Mouse (Mus musculus): ENCODE measurements around the gene Mfsd14b. TPM values are rescaled to one million over a fixed set of nuclear protein-coding genes. Genes with fewer than 3 reads are reported as not detected.

Mfsd14b gene
- polyA plus RNA-seq, 1 experiment from 2014 or later: 30.4 TPM

DNA sequence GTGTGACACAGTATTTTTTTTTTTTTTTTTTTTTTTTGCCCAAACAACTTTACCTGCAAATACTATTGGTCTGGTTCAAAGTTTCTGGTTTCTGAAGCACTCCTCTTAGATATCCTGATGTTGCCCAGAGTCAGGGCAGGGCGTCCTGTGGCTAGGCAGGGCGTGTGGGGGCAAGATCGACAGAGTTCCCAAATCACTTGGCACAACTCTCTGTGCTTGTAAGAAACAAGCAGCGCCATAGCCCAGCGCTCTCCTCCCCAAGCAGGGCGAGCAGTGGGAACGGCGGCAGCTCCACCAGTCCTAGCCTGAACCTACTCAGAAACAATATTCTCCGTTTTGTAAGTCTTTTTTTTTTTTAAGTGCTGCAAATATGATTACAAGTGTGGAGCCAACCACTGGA, 12.1 kb downstream of the Mfsd14b start:
- WGBS: 96% methylated on average over 9 of the region's 9 CpGs
- Histone ChIP-seq H3K4me3 (ENCODE audit: low read depth, low read length) (no peak overlapping the region), H3K4me1 (ENCODE audit: control insufficient read depth, insufficient read depth, low read length) (no peaks in the 10 kb centered on the region), H3K36me3 (ENCODE audit: control insufficient read depth, insufficient read depth, low read length) (peaks cover 4% of the 10 kb centered on the region; the same call in 1 of the 2 replicates), H3K9ac (ENCODE audit: low read depth, low read length) (no peak overlapping the region), H3K27me3 (ENCODE audit: control insufficient read depth, insufficient read depth, low read depth, low read length) (no peaks in the 10 kb centered on the region), H3K27ac (ENCODE audit: low read length) (no peak overlapping the region), H3K9me3 (replicated peaks; ENCODE audit: control insufficient read depth, low read length, poor library complexity, severe bottlenecking) (peaks cover 12% of the 10 kb centered on the region; the same call in 1 of the 2 replicates), H3K4me2 (ENCODE audit: low read length) (no peak overlapping the region)
- no peak for ATAC-seq

DNA sequence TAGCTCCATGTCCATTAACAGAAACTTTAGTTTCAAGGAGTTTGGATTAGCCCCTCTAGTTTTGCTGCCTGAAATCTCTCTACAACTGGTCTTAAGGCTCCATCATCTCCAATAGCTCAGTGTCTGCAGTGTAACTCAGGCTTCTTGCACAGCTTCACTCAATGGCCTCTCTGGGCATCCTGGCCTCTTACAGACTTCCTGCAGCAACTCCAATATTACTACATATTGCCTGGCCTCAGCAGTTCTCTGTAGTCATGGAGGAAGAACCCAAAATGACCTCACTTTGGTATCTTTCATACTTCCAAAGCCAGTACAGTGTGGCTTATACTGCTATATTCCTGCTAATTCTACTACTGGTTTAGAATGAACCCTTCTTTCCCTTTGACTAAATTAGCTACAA, 15.8 kb downstream of the Mfsd14b start:
- peaks cover 10% of the 10 kb centered on the region for H3K36me3 ChIP-seq (ENCODE audit: control insufficient read depth, insufficient read depth, low read length)
- H3K27me3 ChIP-seq (ENCODE audit: control insufficient read depth, insufficient read depth, low read depth, low read length): no peaks in the 10 kb centered on the region
- no peaks in the 10 kb centered on the region for H3K4me1 ChIP-seq (ENCODE audit: control insufficient read depth, insufficient read depth, low read length)
- no peak overlapping the region for H3K4me3 ChIP-seq (ENCODE audit: low read depth, low read length)
- no peak overlapping the region for H3K9ac ChIP-seq (ENCODE audit: low read depth, low read length)
- no peak overlapping the region for H3K4me2 ChIP-seq (ENCODE audit: low read length)
- ATAC-seq: no peak
- H3K27ac ChIP-seq (ENCODE audit: low read length): no peak overlapping the region
- H3K9me3 ChIP-seq (replicated peaks; ENCODE audit: control insufficient read depth, low read length, poor library complexity, severe bottlenecking): peaks cover 6% of the 10 kb centered on the region; the same call in 1 of the 2 replicates

DNA sequence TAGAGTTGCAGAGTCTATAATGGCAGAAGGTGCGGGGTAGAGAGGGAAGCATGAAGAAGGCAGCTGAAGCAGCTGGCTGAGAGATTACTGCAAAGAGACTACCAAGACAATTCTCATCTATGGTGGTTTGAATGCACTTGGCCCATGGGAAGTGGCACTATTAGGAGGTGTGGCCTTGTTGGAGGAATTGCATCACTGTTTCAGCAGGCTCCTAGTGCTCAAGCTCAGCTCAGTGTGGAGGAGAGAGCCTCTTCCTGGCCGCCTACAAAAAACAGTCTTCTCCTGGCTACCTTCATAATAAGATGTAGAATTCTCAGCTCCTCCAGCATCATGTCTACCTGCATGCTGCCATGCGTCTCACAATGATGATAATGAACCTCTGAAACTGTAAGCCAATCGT, 16.9 kb downstream of the Mfsd14b start:
- no peak overlapping the region for H3K27ac ChIP-seq (ENCODE audit: low read length)
- no peak overlapping the region for H3K9ac ChIP-seq (ENCODE audit: low read depth, low read length)
- 98% methylated on average over 4 of the region's 4 CpGs for WGBS
- H3K4me1 ChIP-seq (ENCODE audit: control insufficient read depth, insufficient read depth, low read length): no peaks in the 10 kb centered on the region
- H3K36me3 ChIP-seq (ENCODE audit: control insufficient read depth, insufficient read depth, low read length): peaks cover 8% of the 10 kb centered on the region
- H3K4me2 ChIP-seq (ENCODE audit: low read length): no peak overlapping the region
- no peak for ATAC-seq
- no peaks in the 10 kb centered on the region for H3K27me3 ChIP-seq (ENCODE audit: control insufficient read depth, insufficient read depth, low read depth, low read length)
- H3K4me3 ChIP-seq (ENCODE audit: low read depth, low read length): no peak overlapping the region
- peaks cover 4% of the 10 kb centered on the region; the same call in 1 of the 2 replicates for H3K9me3 ChIP-seq (replicated peaks; ENCODE audit: control insufficient read depth, low read length, poor library complexity, severe bottlenecking)

DNA sequence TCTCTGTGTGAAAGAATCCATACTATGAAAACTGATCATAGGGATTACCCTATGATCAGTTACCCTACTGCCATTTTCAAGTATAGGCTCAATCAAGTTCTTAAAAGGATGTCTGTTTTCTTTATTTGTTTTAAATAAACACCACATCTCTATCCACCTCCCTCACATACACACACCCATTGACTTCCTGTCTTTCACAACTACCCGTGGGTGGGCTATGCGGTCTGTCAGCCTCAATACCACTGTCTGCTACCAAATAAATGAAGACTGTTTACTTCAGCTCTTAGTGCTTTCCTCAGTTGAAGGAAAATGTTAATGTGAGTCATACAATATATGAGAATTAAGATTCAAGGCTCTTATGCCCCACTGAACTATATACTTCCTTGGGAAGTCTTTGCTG, 42.8 kb downstream of the Mfsd14b start:
- no peak overlapping the region for H3K4me3 ChIP-seq (ENCODE audit: low read depth, low read length)
- H3K36me3 ChIP-seq (ENCODE audit: control insufficient read depth, insufficient read depth, low read length): peaks cover 17% of the 10 kb centered on the region
- no peak overlapping the region for H3K27ac ChIP-seq (ENCODE audit: low read length)
- 97% methylated on average over 2 of the region's 2 CpGs for WGBS
- H3K9me3 ChIP-seq (replicated peaks; ENCODE audit: control insufficient read depth, low read length, poor library complexity, severe bottlenecking): no peaks in the 10 kb centered on the region
- no peaks in the 10 kb centered on the region for H3K4me1 ChIP-seq (ENCODE audit: control insufficient read depth, insufficient read depth, low read length)
- H3K9ac ChIP-seq (ENCODE audit: low read depth, low read length): no peak overlapping the region
- no peak overlapping the region for H3K4me2 ChIP-seq (ENCODE audit: low read length)
- ATAC-seq: no peak
- no peaks in the 10 kb centered on the region for H3K27me3 ChIP-seq (ENCODE audit: control insufficient read depth, insufficient read depth, low read depth, low read length)

DNA sequence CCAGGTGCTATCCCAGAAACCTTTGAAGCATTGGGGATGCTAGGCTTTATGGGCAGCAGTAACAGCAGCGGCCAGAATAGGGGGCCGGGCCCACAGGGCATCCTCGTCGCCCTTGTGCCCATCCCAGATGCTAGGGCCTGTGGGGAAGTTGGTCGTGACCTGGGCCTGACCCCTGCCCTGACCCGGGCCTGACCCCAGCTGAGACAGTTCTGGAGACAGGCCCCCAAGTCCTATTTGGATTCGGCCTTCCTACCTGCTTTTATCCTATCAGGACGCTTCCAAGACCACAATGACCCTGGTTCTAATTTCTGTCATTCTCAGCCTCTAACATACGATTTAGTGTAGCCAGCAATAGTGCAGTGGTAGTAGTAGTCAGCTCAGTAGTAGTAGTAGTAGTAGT, 60.1 kb downstream of the Mfsd14b start, which contains the start of gene Prss47:
Gene Prss47 (minus strand): TSS at position 101 of the 400 bp plus-strand sequence.
- Histone ChIP-seq H3K9me3 (replicated peaks; ENCODE audit: control insufficient read depth, low read length, poor library complexity, severe bottlenecking) (0 out of 2 replicates have a peak, but pooled peaks cover 3% of the 10 kb centered on the region), H3K4me3 (ENCODE audit: low read depth, low read length) (no peak within 1 kb of the TSS), H3K36me3 (ENCODE audit: control insufficient read depth, insufficient read depth, low read length) (no peaks in the 10 kb centered on the region), H3K27me3 (ENCODE audit: control insufficient read depth, insufficient read depth, low read depth, low read length) (no peaks in the 10 kb centered on the region), H3K27ac (ENCODE audit: low read length) (no peak within 1 kb of the TSS), H3K4me2 (ENCODE audit: low read length) (no peak within 1 kb of the TSS), H3K4me1 (ENCODE audit: control insufficient read depth, insufficient read depth, low read length) (no peaks in the 10 kb centered on the region), H3K9ac (ENCODE audit: low read depth, low read length) (no peak within 1 kb of the TSS)
- no peak for ATAC-seq
- WGBS: 87% methylated on average over 9 of the region's 9 CpGs

DNA sequence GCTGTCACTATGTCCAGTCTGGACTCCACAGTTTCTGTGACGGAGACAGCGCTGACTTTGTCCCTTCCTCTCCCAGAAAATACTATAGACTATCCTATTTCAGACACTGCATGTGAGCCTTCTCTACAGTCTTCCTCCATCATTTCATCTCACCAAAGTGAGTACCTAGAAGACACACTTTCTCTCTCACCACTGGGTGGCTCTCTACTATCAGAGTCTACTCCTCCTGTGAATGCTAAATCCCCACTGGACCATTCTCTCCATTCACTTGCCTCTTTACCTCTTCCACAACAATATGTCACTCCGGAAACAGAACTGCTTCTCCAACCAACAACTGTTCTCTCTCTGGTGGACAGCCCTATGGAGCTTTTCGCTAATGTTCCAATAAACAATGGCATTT, 77.7 kb downstream of the Mfsd14b start:
- WGBS: 65% methylated on average over 4 of the region's 4 CpGs
- no peaks in the 10 kb centered on the region for H3K27me3 ChIP-seq (ENCODE audit: control insufficient read depth, insufficient read depth, low read depth, low read length)
- ATAC-seq: no peak
- no peak overlapping the region for H3K4me3 ChIP-seq (ENCODE audit: low read depth, low read length)
- no peaks in the 10 kb centered on the region for H3K36me3 ChIP-seq (ENCODE audit: control insufficient read depth, insufficient read depth, low read length)
- no peak overlapping the region for H3K4me2 ChIP-seq (ENCODE audit: low read length)
- H3K4me1 ChIP-seq (ENCODE audit: control insufficient read depth, insufficient read depth, low read length): no peaks in the 10 kb centered on the region
- no peaks in the 10 kb centered on the region for H3K9me3 ChIP-seq (replicated peaks; ENCODE audit: control insufficient read depth, low read length, poor library complexity, severe bottlenecking)
- no peak overlapping the region for H3K9ac ChIP-seq (ENCODE audit: low read depth, low read length)
- no peak overlapping the region for H3K27ac ChIP-seq (ENCODE audit: low read length)

DNA sequence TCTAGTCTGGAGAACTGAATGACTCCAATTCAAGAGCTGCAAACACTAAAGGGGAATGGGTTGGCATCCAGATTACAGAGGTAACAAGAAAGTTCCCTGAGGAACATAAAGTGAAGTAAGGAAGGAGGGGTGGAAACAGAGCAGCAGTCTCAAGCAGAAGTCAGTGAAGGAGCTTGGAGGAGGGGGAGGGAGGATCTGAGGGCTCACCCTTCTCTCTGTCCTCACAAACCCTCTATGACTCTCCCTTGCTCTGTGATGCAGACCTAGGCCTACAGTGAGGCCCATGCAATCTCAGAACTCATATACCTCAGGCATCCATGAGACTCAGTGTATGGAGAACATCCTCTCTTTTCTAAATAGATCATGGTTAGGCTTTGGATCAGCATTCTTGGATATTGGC, 80.0 kb downstream of the Mfsd14b start, which contains the start of gene Spata31d1c:
Gene Spata31d1c (plus strand): TSS at position 301 of the 400 bp plus-strand sequence.
- Histone ChIP-seq H3K27me3 (ENCODE audit: control insufficient read depth, insufficient read depth, low read depth, low read length) (no peaks in the 10 kb centered on the region), H3K4me2 (ENCODE audit: low read length) (no peak within 1 kb of the TSS), H3K4me3 (ENCODE audit: low read depth, low read length) (no peak within 1 kb of the TSS), H3K9ac (ENCODE audit: low read depth, low read length) (no peak within 1 kb of the TSS), H3K9me3 (replicated peaks; ENCODE audit: control insufficient read depth, low read length, poor library complexity, severe bottlenecking) (no peaks in the 10 kb centered on the region), H3K27ac (ENCODE audit: low read length) (no peak within 1 kb of the TSS), H3K4me1 (ENCODE audit: control insufficient read depth, insufficient read depth, low read length) (no peaks in the 10 kb centered on the region), H3K36me3 (ENCODE audit: control insufficient read depth, insufficient read depth, low read length) (no peaks in the 10 kb centered on the region)
- no peak for ATAC-seq

Other genes starting within 250 kb of the Mfsd14b start
- 0.73 and 0.85 TPM in 2 replicates for gene Cntnap3, start 209.0 kb downstream of the Mfsd14b start, polyA plus RNA-seq (2015; fragmentation: Nextera tagmentation; extraction: Ambion mirVana)
- gene Spata31, start 195.6 kb downstream of the Mfsd14b start, polyA plus RNA-seq (2015; fragmentation: Nextera tagmentation; extraction: Ambion mirVana): not detected in 2 replicates
- not detected in 2 replicates for gene Spata31d1c, start 79.9 kb downstream of the Mfsd14b start, polyA plus RNA-seq (2015; fragmentation: Nextera tagmentation; extraction: Ambion mirVana)
- gene Prss47, start 60.2 kb downstream of the Mfsd14b start, polyA plus RNA-seq (2015; fragmentation: Nextera tagmentation; extraction: Ambion mirVana): not detected in 2 replicates
- gene Olfr465-ps1, start 25.1 kb upstream of the Mfsd14b start, polyA plus RNA-seq (2015; fragmentation: Nextera tagmentation; extraction: Ambion mirVana): not detected in 2 replicates
- not detected in 2 replicates for gene Olfr466, start 37.3 kb upstream of the Mfsd14b start, polyA plus RNA-seq (2015; fragmentation: Nextera tagmentation; extraction: Ambion mirVana)
- not detected in 2 replicates for gene Nlrp4f, start 93.0 kb upstream of the Mfsd14b start, polyA plus RNA-seq (2015; fragmentation: Nextera tagmentation; extraction: Ambion mirVana)
- 0.29 and 0.50 TPM in 2 replicates for gene Gm10775, start 146.6 kb upstream of the Mfsd14b start, polyA plus RNA-seq (2015; fragmentation: Nextera tagmentation; extraction: Ambion mirVana)
- gene Zfp369, start 165.8 kb upstream of the Mfsd14b start, polyA plus RNA-seq (2015; fragmentation: Nextera tagmentation; extraction: Ambion mirVana): 16.1 and 18.2 TPM in 2 replicates